Mouse (Mus musculus): ENCODE data around the gene Zmynd8.

GRCm38 (mm10) chr2:165849129-165849528, 49.7 kb downstream of the Zmynd8 start:
- TF ChIP-seq CTCF (IDR thresholded peaks at IDR 0.05 in 2 of 3, conservative IDR thresholded peaks at IDR 0.05 in 1 of 3; ENCODE audit: control insufficient read depth in 1 of 3, insufficient read depth in 1 of 3, low read depth in 2 of 3, low read length in 3 of 3, poor library complexity in 1 of 3, severe bottlenecking in 1 of 3) (no peak), SIN3A (IDR thresholded peaks at IDR 0.05; ENCODE audit: low read length) (no peak), EP300 (IDR thresholded peaks at IDR 0.05; ENCODE audit: low read depth in 1 of 2, low read length in 2 of 2) (no peak)

Data from MEL (cell line).